Mouse (Mus musculus): Measurements from ENCODE around the gene Tada2a. TPM values are rescaled to one million over a fixed set of nuclear protein-coding genes. Genes with fewer than 3 reads are reported as not detected.
A peak's percentile ranks its signal among the peaks of the same experiment; 100 is the strongest.

Gene Tada2a
- total and polyA plus RNA-seq, 2 experiments, result 3.1 to 4.3 TPM

GRCm38 (mm10) chr11:84060635-84061034 lies 68.8 kb downstream of the Tada2a start:
- H3K36me3 ChIP-seq (ENCODE audit: control insufficient read depth, insufficient read depth, low read length), result no peaks in the 10 kb centered on the region
- H3K4me1 ChIP-seq (ENCODE audit: control insufficient read depth, insufficient read depth, low read length), result no peaks in the 10 kb centered on the region
- H3K27ac ChIP-seq (replicated peaks; ENCODE audit: insufficient read depth, low read depth, low read length), result no peak overlapping the region
- TF ChIP-seq CTCF (IDR thresholded peaks at IDR 0.05; ENCODE audit: low read depth, low read length) (no peak), POLR2A (IDR thresholded peaks at IDR 0.05; ENCODE audit: extremely low read depth, insufficient read depth, low read length) (no peak)
- DNase-seq (ENCODE audit: extremely low read depth, low read depth, low spot score), result no peak
- H3K79me2 ChIP-seq (ENCODE audit: control insufficient read depth, insufficient read depth, low read length), result no peaks in the 10 kb centered on the region
- no peak overlapping the region for H3K4me3 ChIP-seq (ENCODE audit: insufficient read depth, low read depth, low read length)
- whole genome bisulfite sequencing, result 96% methylated on average over 6 of the region's 6 CpGs
- H3K9ac ChIP-seq (ENCODE audit: low read depth, low read length), result no peak overlapping the region
- H3K27me3 ChIP-seq (ENCODE audit: control insufficient read depth, insufficient read depth, low read length), result no peaks in the 10 kb centered on the region

DNA sequence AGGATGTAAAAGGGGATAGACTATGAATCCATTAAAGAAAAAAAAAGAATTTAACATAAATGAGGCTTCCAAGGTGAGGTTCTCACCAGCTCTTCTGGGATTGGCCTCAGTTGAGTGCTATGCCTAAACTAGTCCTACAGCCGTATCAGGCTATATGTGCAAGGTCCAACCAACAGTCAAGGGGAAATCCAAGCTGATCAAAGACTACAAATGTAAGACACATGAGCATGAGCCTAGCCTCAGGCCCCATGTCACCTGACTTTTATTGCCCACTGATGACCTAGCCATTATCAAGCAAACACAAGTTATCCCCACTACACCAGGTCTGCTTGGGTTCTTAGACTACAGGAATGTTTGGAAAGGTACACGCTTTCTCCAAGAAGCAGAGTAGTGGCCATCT lies 69.6 kb downstream of the Tada2a start:
- DNase-seq (ENCODE audit: extremely low read depth, low read depth, low spot score), result no peak

DNA sequence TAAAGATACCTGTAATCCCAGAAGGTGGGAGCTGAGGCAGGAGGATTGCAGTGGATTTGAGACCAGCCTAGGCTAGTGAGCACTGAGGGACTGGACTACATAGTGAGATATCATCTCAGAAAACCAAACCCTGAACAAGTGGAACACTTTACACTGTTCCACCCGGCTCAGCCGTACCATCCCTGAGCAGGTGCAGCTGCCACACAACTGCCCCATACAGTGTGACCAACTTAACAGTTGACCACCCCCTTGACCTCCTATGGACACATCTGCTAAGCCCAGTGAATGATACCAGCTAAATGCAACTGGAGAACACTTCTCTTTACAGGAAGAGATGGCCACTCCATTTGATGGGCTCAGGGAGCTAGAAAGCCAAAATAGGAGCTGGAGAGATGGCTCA lies 72.0 kb downstream of the Tada2a start:
- DNase-seq (ENCODE audit: extremely low read depth, low read depth, low spot score), result no peak
- Histone ChIP-seq H3K27ac (replicated peaks; ENCODE audit: insufficient read depth, low read depth, low read length) (no peak overlapping the region), H3K36me3 (ENCODE audit: control insufficient read depth, insufficient read depth, low read length) (no peaks in the 10 kb centered on the region), H3K4me3 (ENCODE audit: insufficient read depth, low read depth, low read length) (no peak overlapping the region), H3K79me2 (ENCODE audit: control insufficient read depth, insufficient read depth, low read length) (no peaks in the 10 kb centered on the region), H3K27me3 (ENCODE audit: control insufficient read depth, insufficient read depth, low read length) (no peaks in the 10 kb centered on the region), H3K9ac (ENCODE audit: low read depth, low read length) (no peak overlapping the region), H3K4me1 (ENCODE audit: control insufficient read depth, insufficient read depth, low read length) (peaks cover 10% of the 10 kb centered on the region)
- WGBS, result 91% methylated on average over 2 of the region's 2 CpGs
- no peak for TF ChIP-seq CTCF (IDR thresholded peaks at IDR 0.05; ENCODE audit: low read depth, low read length)
- TF ChIP-seq POLR2A (IDR thresholded peaks at IDR 0.05; ENCODE audit: extremely low read depth, insufficient read depth, low read length), result no peak

More for the DNA sequence above, 69.6 kb downstream of the Tada2a start:
- no peak overlapping the region for H3K27ac ChIP-seq (replicated peaks; ENCODE audit: insufficient read depth, low read depth, low read length)
- WGBS, result 92% methylated on average over 2 of the region's 2 CpGs
- no peak overlapping the region for H3K9ac ChIP-seq (ENCODE audit: low read depth, low read length)
- no peak overlapping the region for H3K4me3 ChIP-seq (ENCODE audit: insufficient read depth, low read depth, low read length)
- no peaks in the 10 kb centered on the region for H3K79me2 ChIP-seq (ENCODE audit: control insufficient read depth, insufficient read depth, low read length)
- H3K4me1 ChIP-seq (ENCODE audit: control insufficient read depth, insufficient read depth, low read length), result no peaks in the 10 kb centered on the region
- no peaks in the 10 kb centered on the region for H3K36me3 ChIP-seq (ENCODE audit: control insufficient read depth, insufficient read depth, low read length)
- TF ChIP-seq POLR2A (IDR thresholded peaks at IDR 0.05; ENCODE audit: extremely low read depth, insufficient read depth, low read length), result no peak
- no peak for TF ChIP-seq CTCF (IDR thresholded peaks at IDR 0.05; ENCODE audit: low read depth, low read length)
- no peaks in the 10 kb centered on the region for H3K27me3 ChIP-seq (ENCODE audit: control insufficient read depth, insufficient read depth, low read length)

GRCm38 (mm10) chr11:84053524-84054163 lies 75.8 kb downstream of the Tada2a start:
- Histone ChIP-seq H3K79me2 (ENCODE audit: control insufficient read depth, insufficient read depth, low read length) (no peaks in the 10 kb centered on the region), H3K9ac (ENCODE audit: low read depth, low read length) (no peak overlapping the region), H3K27ac (replicated peaks; ENCODE audit: insufficient read depth, low read depth, low read length) (peak overlapping the region; percentile 23; the same call in 1 of the 2 replicates), H3K36me3 (ENCODE audit: control insufficient read depth, insufficient read depth, low read length) (no peaks in the 10 kb centered on the region), H3K4me1 (ENCODE audit: control insufficient read depth, insufficient read depth, low read length) (peaks cover 10% of the 10 kb centered on the region), H3K27me3 (ENCODE audit: control insufficient read depth, insufficient read depth, low read length) (no peaks in the 10 kb centered on the region), H3K4me3 (ENCODE audit: insufficient read depth, low read depth, low read length) (no peak overlapping the region)
- TF ChIP-seq CTCF (IDR thresholded peaks at IDR 0.05; ENCODE audit: low read depth, low read length) (no peak), POLR2A (IDR thresholded peaks at IDR 0.05; ENCODE audit: extremely low read depth, insufficient read depth, low read length) (no peak)
- DNase-seq (ENCODE audit: extremely low read depth, low read depth, low spot score), result peak; percentile 96
- WGBS, result 28% methylated on average over 10 of the region's 10 CpGs

DNA sequence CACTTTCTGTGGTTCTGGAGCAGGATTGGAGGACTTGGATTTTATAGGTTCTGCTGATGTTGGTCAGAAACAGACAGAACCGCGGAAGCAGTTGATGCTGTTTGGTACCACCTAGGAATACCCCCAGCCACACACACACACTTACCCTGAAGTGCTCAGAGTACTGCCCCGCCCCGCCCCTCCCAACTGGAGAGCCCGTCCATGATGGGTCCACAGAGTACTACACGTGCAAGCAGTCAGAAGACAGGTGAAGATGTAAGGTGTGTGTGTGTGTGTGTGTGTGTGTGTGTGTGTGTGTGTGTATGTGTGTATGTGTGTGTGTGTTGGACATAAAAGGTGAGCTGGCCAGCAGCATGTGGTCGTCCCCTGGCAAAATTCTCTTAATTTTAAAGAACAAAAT lies 76.3 kb downstream of the Tada2a start:
- DNase-seq (ENCODE audit: extremely low read depth, low read depth, low spot score), result no peak
- TF ChIP-seq CTCF (IDR thresholded peaks at IDR 0.05; ENCODE audit: low read depth, low read length) (no peak), POLR2A (IDR thresholded peaks at IDR 0.05; ENCODE audit: extremely low read depth, insufficient read depth, low read length) (no peak)
- Histone ChIP-seq H3K9ac (ENCODE audit: low read depth, low read length) (no peak overlapping the region), H3K79me2 (ENCODE audit: control insufficient read depth, insufficient read depth, low read length) (no peaks in the 10 kb centered on the region), H3K36me3 (ENCODE audit: control insufficient read depth, insufficient read depth, low read length) (no peaks in the 10 kb centered on the region), H3K4me3 (ENCODE audit: insufficient read depth, low read depth, low read length) (no peak overlapping the region), H3K27ac (replicated peaks; ENCODE audit: insufficient read depth, low read depth, low read length) (no peak overlapping the region), H3K4me1 (ENCODE audit: control insufficient read depth, insufficient read depth, low read length) (peaks cover 10% of the 10 kb centered on the region), H3K27me3 (ENCODE audit: control insufficient read depth, insufficient read depth, low read length) (no peaks in the 10 kb centered on the region)
- 89% methylated on average over 7 of the region's 7 CpGs for WGBS

DNA sequence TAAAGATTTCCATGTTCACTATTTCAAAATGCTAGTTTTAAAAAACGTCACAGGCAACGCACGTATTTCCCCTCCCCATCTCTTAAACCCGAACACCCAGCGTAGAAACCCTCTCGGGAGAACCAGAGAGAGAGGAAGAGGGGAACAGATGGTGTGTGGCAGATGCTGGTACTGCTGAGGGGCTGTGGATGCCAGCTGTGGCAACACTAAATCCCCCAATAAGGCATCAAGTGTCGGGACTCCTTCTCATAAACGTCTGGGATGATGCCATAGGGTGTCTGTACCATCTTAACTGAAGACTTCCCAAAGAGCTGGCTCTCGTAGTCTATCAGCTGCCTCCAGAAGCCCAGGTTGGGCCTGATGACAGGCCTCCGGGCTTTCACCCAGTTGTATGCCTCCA lies 81.0 kb downstream of the Tada2a start:
- WGBS, result 83% methylated on average over 10 of the region's 10 CpGs
- DNase-seq (ENCODE audit: extremely low read depth, low read depth, low spot score), result no peak
- TF ChIP-seq POLR2A (IDR thresholded peaks at IDR 0.05; ENCODE audit: extremely low read depth, insufficient read depth, low read length) (no peak), CTCF (IDR thresholded peaks at IDR 0.05; ENCODE audit: low read depth, low read length) (no peak)
- Histone ChIP-seq H3K36me3 (ENCODE audit: control insufficient read depth, insufficient read depth, low read length) (no peaks in the 10 kb centered on the region), H3K79me2 (ENCODE audit: control insufficient read depth, insufficient read depth, low read length) (no peaks in the 10 kb centered on the region), H3K27me3 (ENCODE audit: control insufficient read depth, insufficient read depth, low read length) (no peaks in the 10 kb centered on the region), H3K9ac (ENCODE audit: low read depth, low read length) (no peak overlapping the region), H3K4me1 (ENCODE audit: control insufficient read depth, insufficient read depth, low read length) (peaks cover 4% of the 10 kb centered on the region; the same call in 1 of the 2 replicates), H3K4me3 (ENCODE audit: insufficient read depth, low read depth, low read length) (no peak overlapping the region), H3K27ac (replicated peaks; ENCODE audit: insufficient read depth, low read depth, low read length) (no peak overlapping the region)
